Mouse (Mus musculus) liver, embryonic 11.5 days (tissue): ENCODE measurements at regions not wholly inside any gene's neighbourhood (a gene's known extent, or its start where the extent isn't known, plus 50 kb on each side); places are given as distances from the start of the nearest gene placed in this dataset.

Source experiments
- ATAC-seq: fragments of 200-750 bp; cut with Nextera tagmentation; replicated peaks from 2 replicates; pipeline ENCODE4 v1.8.0; 2017; ENCODE audit warnings: moderate number of reproducible peaks, mild to moderate bottlenecking, moderate TSS enrichment, moderate library complexity; ENCODE audit not compliant: low FRiP score
- DNase-seq: peaks from one replicate; pipeline ENCODE4 v3.0.0-alpha.2; 2017; ENCODE audit warnings: low spot score
- H3K27ac ChIP-seq: fragments of 300-500 bp; sonication (generic); 2 replicates; pipeline ENCODE4 v1.5.1; 2014; ENCODE audit warnings: mild to moderate bottlenecking, low read depth, low read length, control low read depth
- H3K27me3 ChIP-seq: fragments of 300-500 bp; sonication (generic); replicated peaks from 2 replicates; pipeline ENCODE4 v1.6.1; 2014; ENCODE audit warnings: low read length, mixed read lengths; ENCODE audit not compliant: control insufficient read depth, insufficient read depth
- H3K36me3 ChIP-seq: fragments of 300-500 bp; sonication (generic); 2 replicates; pipeline ENCODE4 v1.6.1; 2014; ENCODE audit warnings: mild to moderate bottlenecking, low read length, moderate library complexity, mixed read lengths; ENCODE audit not compliant: control insufficient read depth, insufficient read depth
- H3K4me1 ChIP-seq: fragments of 300-500 bp; sonication (generic); replicated peaks from 2 replicates; pipeline ENCODE4 v1.6.1; 2014; ENCODE audit warnings: low read length, mixed read lengths; ENCODE audit not compliant: control insufficient read depth, insufficient read depth
- H3K4me2 ChIP-seq: fragments of 300-500 bp; sonication (generic); 2 replicates; pipeline ENCODE4 v1.6.1; 2014; ENCODE audit warnings: mild to moderate bottlenecking, control low read depth, moderate library complexity
- H3K4me3 ChIP-seq: fragments of 300-500 bp; sonication (generic); 2 replicates; pipeline ENCODE4 v1.5.1; 2014; ENCODE audit warnings: low read depth, low read length, control low read depth
- H3K9ac ChIP-seq: fragments of 300-500 bp; sonication (generic); 2 replicates; pipeline ENCODE4 v1.6.1; 2014; ENCODE audit warnings: low read depth, low read length, control low read depth
- H3K9me3 ChIP-seq: fragments of 300-500 bp; sonication (generic); 2 replicates; pipeline ENCODE4 v1.6.1; 2016; ENCODE audit warnings: low read length, inconsistent platforms, mixed read lengths; ENCODE audit not compliant: control insufficient read depth
- WGBS: fragments of 180-500 bp; shearing (Covaris S2); extraction: QIAGEN DNeasy Blood & Tissue Kit; methylation state at CpG from one replicate; pipeline ENCODE4 v1.1.7; 2014; 5-methylcytosine and 5-hydroxymethylcytosine counted together

- no peak for DNase-seq
- Histone ChIP-seq H3K4me1 (no peaks in the 10 kb centered on the region), H3K36me3 (no peaks in the 10 kb centered on the region), H3K27ac (no peak overlapping the region), H3K4me2 (no peak overlapping the region), H3K9ac (no peak overlapping the region), H3K4me3 (no peak overlapping the region), H3K9me3 (no peaks in the 10 kb centered on the region), H3K27me3 (no peaks in the 10 kb centered on the region)
- WGBS, result 89% methylated on average over 2 of the region's 2 CpGs
- ATAC-seq, result no peak
Observed at GRCm38 (mm10) chr2:106200130-106200529, 196.8 kb upstream of the Dnajc24 start.

- DNase-seq (no peak), ATAC-seq (no peak)
- H3K9ac ChIP-seq, result no peak overlapping the region
- no peak overlapping the region for H3K27ac ChIP-seq
- H3K4me2 ChIP-seq, result no peak overlapping the region
- no peak overlapping the region for H3K4me3 ChIP-seq
- no peaks in the 10 kb centered on the region for H3K9me3 ChIP-seq
- no peaks in the 10 kb centered on the region for H3K27me3 ChIP-seq
- 33% methylated on average over 7 of the region's 7 CpGs for WGBS
- H3K36me3 ChIP-seq, result no peaks in the 10 kb centered on the region
- no peaks in the 10 kb centered on the region for H3K4me1 ChIP-seq
Observed at GRCm38 (mm10) chr2:106195170-106195569, 191.8 kb upstream of the Dnajc24 start.

- H3K27me3 ChIP-seq, result no peaks in the 10 kb centered on the region
- H3K4me3 ChIP-seq, result no peak overlapping the region
- ATAC-seq, result 0 out of 2 replicates have a peak, but pooled peaks have one; percentile 31
- no peaks in the 10 kb centered on the region for H3K4me1 ChIP-seq
- no peaks in the 10 kb centered on the region for H3K36me3 ChIP-seq
- H3K27ac ChIP-seq, result no peak overlapping the region
- DNase-seq, result peak; percentile 48
- no peak overlapping the region for H3K9ac ChIP-seq
- peak overlapping the region; percentile 40 for H3K4me2 ChIP-seq
- WGBS, result 14% methylated on average over 14 of the region's 14 CpGs
- no peaks in the 10 kb centered on the region for H3K9me3 ChIP-seq
Observed at GRCm38 (mm10) chr2:106194369-106195023, 191.1 kb upstream of the Dnajc24 start.

- no peaks in the 10 kb centered on the region for H3K36me3 ChIP-seq
- no peaks in the 10 kb centered on the region for H3K9me3 ChIP-seq
- H3K4me2 ChIP-seq, result peak overlapping the region; percentile 40
- DNase-seq (no peak), ATAC-seq (no peak)
- no peaks in the 10 kb centered on the region for H3K4me1 ChIP-seq
- no peaks in the 10 kb centered on the region for H3K27me3 ChIP-seq
- 6% methylated on average over 9 of the region's 9 CpGs for WGBS
- no peak overlapping the region for H3K9ac ChIP-seq
- no peak overlapping the region for H3K27ac ChIP-seq
- H3K4me3 ChIP-seq, result no peak overlapping the region
Observed at GRCm38 (mm10) chr2:106193889-106194347, 190.6 kb upstream of the Dnajc24 start.

- no peak for DNase-seq
- H3K4me3 ChIP-seq, result no peak overlapping the region
- H3K4me1 ChIP-seq, result no peaks in the 10 kb centered on the region
- H3K4me2 ChIP-seq, result no peak overlapping the region
- H3K36me3 ChIP-seq, result no peaks in the 10 kb centered on the region
- no peaks in the 10 kb centered on the region for H3K9me3 ChIP-seq
- H3K27ac ChIP-seq, result no peak overlapping the region
- H3K9ac ChIP-seq, result no peak overlapping the region
- no peak for ATAC-seq
- WGBS, result 49% methylated on average over 11 of the region's 11 CpGs
- H3K27me3 ChIP-seq, result no peaks in the 10 kb centered on the region
Observed at GRCm38 (mm10) chr2:106190579-106191322, 187.4 kb upstream of the Dnajc24 start.

- no peaks in the 10 kb centered on the region for H3K36me3 ChIP-seq
Observed at GRCm38 (mm10) chr2:106183651-106184050, 180.3 kb upstream of the Dnajc24 start.

GRCm38 (mm10) chr2:106182051-106182450, 178.7 kb upstream of the Dnajc24 start:
- no peak overlapping the region for H3K9ac ChIP-seq
- no peak overlapping the region for H3K4me3 ChIP-seq
- H3K36me3 ChIP-seq, result no peaks in the 10 kb centered on the region
- H3K27me3 ChIP-seq, result no peaks in the 10 kb centered on the region
- ATAC-seq, result no peak
- DNase-seq, result no peak
- 11% methylated on average over 9 of the region's 10 CpGs for WGBS
- no peaks in the 10 kb centered on the region for H3K4me1 ChIP-seq
- H3K4me2 ChIP-seq, result no peak overlapping the region
- H3K9me3 ChIP-seq, result no peaks in the 10 kb centered on the region
- no peak overlapping the region for H3K27ac ChIP-seq

More at GRCm38 (mm10) chr2:106183651-106184050, 180.3 kb upstream of the Dnajc24 start:
- Histone ChIP-seq H3K9ac (no peak overlapping the region), H3K27me3 (no peaks in the 10 kb centered on the region), H3K4me1 (no peaks in the 10 kb centered on the region), H3K4me3 (no peak overlapping the region), H3K4me2 (no peak overlapping the region), H3K9me3 (no peaks in the 10 kb centered on the region), H3K27ac (no peak overlapping the region)
- 70% methylated on average over 16 of the region's 16 CpGs for WGBS
- ATAC-seq (no peak), DNase-seq (no peak)

GRCm38 (mm10) chr2:106162681-106163080, 159.3 kb upstream of the Dnajc24 start:
- Histone ChIP-seq H3K4me1 (no peaks in the 10 kb centered on the region), H3K36me3 (no peaks in the 10 kb centered on the region), H3K9me3 (no peaks in the 10 kb centered on the region), H3K27ac (no peak overlapping the region), H3K9ac (no peak overlapping the region), H3K4me2 (no peak overlapping the region), H3K4me3 (no peak overlapping the region), H3K27me3 (no peaks in the 10 kb centered on the region)
- 76% methylated on average over 4 of the region's 4 CpGs for WGBS
- DNase-seq (no peak), ATAC-seq (no peak)

- ATAC-seq (no peak), DNase-seq (no peak)
- H3K4me3 ChIP-seq, result no peak overlapping the region
- H3K9me3 ChIP-seq, result no peaks in the 10 kb centered on the region
- H3K4me2 ChIP-seq, result no peak overlapping the region
- no peak overlapping the region for H3K27ac ChIP-seq
- no peaks in the 10 kb centered on the region for H3K4me1 ChIP-seq
- H3K36me3 ChIP-seq, result no peaks in the 10 kb centered on the region
- no peak overlapping the region for H3K9ac ChIP-seq
- no peaks in the 10 kb centered on the region for H3K27me3 ChIP-seq
- 84% methylated on average over 5 of the region's 5 CpGs for WGBS
Observed at GRCm38 (mm10) chr2:106161877-106162276, 158.5 kb upstream of the Dnajc24 start.
